Comparison of ENCODE assay signal across 8 mouse cellular contexts in genomic region chr13:21717397-21718357, GRCm38 (mm10). TPM values are rescaled to one million over a fixed set of nuclear protein-coding genes. Genes with fewer than 3 reads are reported as not detected.
A peak's percentile ranks its signal among the peaks of the same experiment; 100 is the strongest.
DNase-seq lines count a peak whose midpoint lies in the region; ATAC-seq lines count a peak whose summit lies in the region.
"Not testable (repeated sequence)": the region's sequence is repeated elsewhere in the genome, so short reads cannot be mapped to it uniquely, and the experiment has no call there.

Gene Hist1h3h (plus strand): TSS chr13:21717659.

- peak; percentile 89 for DNase-seq in NIH3T3 (ENCODE audit: low read depth)
- DNase-seq in cerebellum, postnatal 10 days, result peak; percentile 90 to 91
- DNase-seq in frontal cortex, postnatal 10 days (ENCODE audit: low spot score in 2 of 2), result peak; percentile 67 to 80
- peak; percentile 82 to 94 for DNase-seq in layer of hippocampus, postnatal 14 days (ENCODE audit: low spot score in 2 of 2)
- peak; percentile 88 for DNase-seq in lung, postnatal 10 days
- DNase-seq in ovary, postnatal 14 days (ENCODE audit: low spot score), result peak; percentile 76
- peak; percentile 90 for DNase-seq in thymus, postnatal 14 days

- H3K9ac ChIP-seq in hindbrain, embryonic 12.5 days, result peak within 1 kb of the TSS; percentile 66

- not testable (repeated sequence) for H3K9me3 ChIP-seq in hindbrain, embryonic 12.5 days (replicated peaks)

- WGBS in hindbrain, embryonic 12.5 days, result 1% methylated on average over 26 of the region's 56 CpGs

- H3K4me2 ChIP-seq in hindbrain, embryonic 12.5 days (replicated peaks), result peak within 1 kb of the TSS; percentile 77

- H3K27ac ChIP-seq in hindbrain, embryonic 12.5 days, result peak within 1 kb of the TSS; percentile 89

- not testable (repeated sequence) for H3K27me3 ChIP-seq in hindbrain, embryonic 12.5 days

- H3K36me3 ChIP-seq in hindbrain, embryonic 12.5 days, result not testable (repeated sequence)

- H3K4me3 ChIP-seq in hindbrain, embryonic 12.5 days, result peak within 1 kb of the TSS; percentile 45

- H3K4me1 ChIP-seq in hindbrain, embryonic 12.5 days, result peaks cover 30% of the 10 kb centered on the region

- peak; percentile 46 for ATAC-seq in hindbrain, embryonic 12.5 days (ENCODE audit: low FRiP score)

RNA-seq across cellular contexts. Expression of gene Hist1h3h, which starts in this region (rescaled TPM):
- 8.9 and 18.3 TPM in 2 replicates for polyA plus RNA-seq in hindbrain, embryonic 12.5 days (2016; fragmentation: Nextera tagmentation; extraction: Ambion mirVana)
- 10 to 100 TPM; 68.2 to 84.2 TPM for total RNA-seq in layer of hippocampus, postnatal 14 days (2021)

Comparison
In these comparisons a context has a peak if more than half of its experiments do, and no peak if none do; other contexts are left out.
1. Peak in every context shown above with its lines: DNase-seq, ATAC-seq, H3K4me3 ChIP-seq and H3K27ac ChIP-seq.